Mouse (Mus musculus) MEL (cell line): ENCODE results near the gene Pnpla2.

Experiments
- CTCF ChIP-seq, 3 experiments: IDR thresholded peaks in 2 of 3; conservative IDR thresholded peaks in 1 of 3; 2 replicates each; pipeline ENCODE4 v1.5.1; 2011 to 2012; ENCODE audit warnings: low read length in 3 of 3, low read depth in 2 of 3, mild to moderate bottlenecking in 2 of 3, improper control_type of control experiment in 1 of 3, inconsistent platforms in 1 of 3, mixed read lengths in 1 of 3, moderate library complexity in 1 of 3; ENCODE audit not compliant: control insufficient read depth in 1 of 3, insufficient read depth in 1 of 3, poor library complexity in 1 of 3, severe bottlenecking in 1 of 3
- EP300 ChIP-seq, 2 experiments: IDR thresholded peaks; 2 replicates each; pipeline ENCODE4 v1.6.1; 2011; ENCODE audit warnings: improper control_type of control experiment in 2 of 2, low read length in 2 of 2, low read depth in 1 of 2, mild to moderate bottlenecking in 1 of 2
- GABPA ChIP-seq: IDR thresholded peaks from 2 replicates; pipeline ENCODE4 v1.6.1; 2012; ENCODE audit warnings: low read depth, mild to moderate bottlenecking, inconsistent platforms, low read length, improper control_type of control experiment, moderate library complexity
- GATA1 ChIP-seq: IDR thresholded peaks from 2 replicates; pipeline ENCODE4 v1.6.1; 2011; ENCODE audit warnings: low read depth, low read length, improper control_type of control experiment
- KAT2A ChIP-seq: conservative IDR thresholded peaks from 2 replicates; pipeline ENCODE4 v1.6.1; 2012; ENCODE audit warnings: low read depth, low read length, improper control_type of control experiment, inconsistent platforms
- ZKSCAN1 ChIP-seq: IDR thresholded peaks from 2 replicates; pipeline ENCODE4 v1.6.1; 2012; ENCODE audit warnings: low read depth, mild to moderate bottlenecking, inconsistent platforms, low read length, improper control_type of control experiment, moderate library complexity

DNA sequence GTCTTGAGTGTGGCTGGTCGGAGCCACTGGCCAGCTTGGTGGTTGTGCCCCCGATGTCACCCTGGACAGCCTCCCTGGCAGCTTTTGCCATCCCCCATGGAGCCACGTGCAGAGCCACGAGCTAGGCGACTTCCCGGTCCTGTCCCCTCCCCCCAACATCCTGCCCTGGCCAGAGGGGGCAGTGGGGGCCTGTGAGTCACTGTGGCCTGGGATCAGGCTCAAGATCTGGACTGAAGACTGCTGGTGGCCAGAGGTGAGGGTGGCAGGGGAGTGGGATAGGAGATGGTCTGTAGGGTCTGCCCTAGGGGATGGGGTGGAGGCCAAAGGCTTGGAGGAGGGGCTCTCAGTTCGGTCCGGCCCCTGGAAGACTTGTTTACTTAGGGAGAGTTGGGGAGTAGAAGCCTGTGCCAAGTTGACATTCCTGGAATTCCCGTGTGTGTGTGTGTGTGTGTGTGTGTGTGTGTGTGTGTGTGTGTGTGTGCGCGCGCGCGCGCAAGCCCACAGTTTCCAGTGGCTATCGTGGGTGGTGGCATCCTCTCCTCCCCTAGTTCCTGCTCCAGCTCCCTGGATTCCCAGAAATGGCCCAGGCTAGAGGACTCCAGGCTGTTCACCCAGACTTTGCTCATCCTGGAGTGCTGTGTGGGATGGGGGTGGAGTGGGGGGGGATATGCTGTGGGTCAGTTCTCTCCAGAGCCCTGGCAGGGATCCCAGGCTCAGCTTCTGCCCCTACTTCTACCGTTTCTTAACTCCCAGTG is 21.4 kb downstream of the Pnpla2 start:
- no peak; a peak in 1 of 6 replicates for TF ChIP-seq CTCF (IDR thresholded peaks at IDR 0.05 in 2 of 3, conservative IDR thresholded peaks at IDR 0.05 in 1 of 3; ENCODE audit: control insufficient read depth in 1 of 3, insufficient read depth in 1 of 3, low read depth in 2 of 3, low read length in 3 of 3, poor library complexity in 1 of 3, severe bottlenecking in 1 of 3)
- 0 out of 4 replicates have a peak, but pooled peaks of 1 of the 2 experiments have one; percentile 25 for TF ChIP-seq EP300 (IDR thresholded peaks at IDR 0.05; ENCODE audit: low read depth in 1 of 2, low read length in 2 of 2)
- no peak for TF ChIP-seq ZKSCAN1
- TF ChIP-seq KAT2A: no peak
- TF ChIP-seq GABPA: no peak
- no peak for TF ChIP-seq GATA1
